Mouse (Mus musculus): Measurements from ENCODE around the gene Fut2.
A peak's percentile ranks its signal among the peaks of the same experiment; 100 is the strongest.

Fut2 gene

GRCm38 (mm10) chr7:45666161-45666560 lies at the start of gene Fut2:
Fut2 (minus strand) TSS chr7:45666394.
- no peak for DNase-seq (ENCODE audit: low spot score in 2 of 2)

GRCm38 (mm10) chr7:45715090-45715708 lies 49.0 kb upstream of the Fut2 start, which contains the start of gene Rpl18:
Rpl18 (plus strand) TSS chr7:45715457.
- peak; percentile 97 to 98 for DNase-seq (ENCODE audit: low spot score in 2 of 2)

GRCm38 (mm10) chr7:45714630-45715089 lies 48.5 kb upstream of the Fut2 start:
- DNase-seq (ENCODE audit: low spot score in 2 of 2), result no peak

GRCm38 (mm10) chr7:45713881-45714520 lies 47.8 kb upstream of the Fut2 start:
- no peak for DNase-seq (ENCODE audit: low spot score in 2 of 2)

- DNase-seq (ENCODE audit: low spot score in 2 of 2), result no peak
These were observed 47.2 kb upstream of the Fut2 start for GRCm38 (mm10) chr7:45713396-45713795.

- DNase-seq (ENCODE audit: low spot score in 2 of 2), result no peak
These were observed 46.0 kb upstream of the Fut2 start for GRCm38 (mm10) chr7:45712022-45712757.

- DNase-seq (ENCODE audit: low spot score in 2 of 2), result no peak
These were observed 45.3 kb upstream of the Fut2 start for GRCm38 (mm10) chr7:45711316-45712021.

GRCm38 (mm10) chr7:45710477-45711191 lies 44.4 kb upstream of the Fut2 start:
- no peak for DNase-seq (ENCODE audit: low spot score in 2 of 2)

- no peak for DNase-seq (ENCODE audit: low spot score in 2 of 2)
These were observed 43.6 kb upstream of the Fut2 start for GRCm38 (mm10) chr7:45709677-45710355.

- DNase-seq (ENCODE audit: low spot score in 2 of 2), result no peak
These were observed 42.8 kb upstream of the Fut2 start for GRCm38 (mm10) chr7:45709036-45709435.

- peak in 1 of 2 experiments; percentile 42 for DNase-seq (ENCODE audit: low spot score in 2 of 2)
These were observed 42.1 kb upstream of the Fut2 start for GRCm38 (mm10) chr7:45708221-45708761.

GRCm38 (mm10) chr7:45707375-45707967 lies 41.3 kb upstream of the Fut2 start:
- DNase-seq (ENCODE audit: low spot score in 2 of 2), result peak; percentile 94

- DNase-seq (ENCODE audit: low spot score in 2 of 2), result peak; percentile 88
These were observed 40.6 kb upstream of the Fut2 start for GRCm38 (mm10) chr7:45706721-45707241.

GRCm38 (mm10) chr7:45705873-45706281 lies 39.7 kb upstream of the Fut2 start:
- DNase-seq (ENCODE audit: low spot score in 2 of 2), result peak; percentile 58 to 68

- no peak for DNase-seq (ENCODE audit: low spot score in 2 of 2)
These were observed 39.3 kb upstream of the Fut2 start for GRCm38 (mm10) chr7:45705443-45705864.

- peak; percentile 100 for DNase-seq (ENCODE audit: low spot score in 2 of 2)
These were observed 38.7 kb upstream of the Fut2 start, which contains the start of gene Dbp for GRCm38 (mm10) chr7:45704730-45705442. Dbp (plus strand) TSS chr7:45705088.

- DNase-seq (ENCODE audit: low spot score in 2 of 2), result peak; percentile 61 to 67
These were observed 37.9 kb upstream of the Fut2 start for GRCm38 (mm10) chr7:45704046-45704559.

- no peak for DNase-seq (ENCODE audit: low spot score in 2 of 2)
These were observed 37.4 kb upstream of the Fut2 start for GRCm38 (mm10) chr7:45703521-45704033.

Measured in spleen, postnatal 36 days (tissue).